Comparison of ENCODE assay signal across 8 mouse cellular contexts in the genomic region with DNA sequence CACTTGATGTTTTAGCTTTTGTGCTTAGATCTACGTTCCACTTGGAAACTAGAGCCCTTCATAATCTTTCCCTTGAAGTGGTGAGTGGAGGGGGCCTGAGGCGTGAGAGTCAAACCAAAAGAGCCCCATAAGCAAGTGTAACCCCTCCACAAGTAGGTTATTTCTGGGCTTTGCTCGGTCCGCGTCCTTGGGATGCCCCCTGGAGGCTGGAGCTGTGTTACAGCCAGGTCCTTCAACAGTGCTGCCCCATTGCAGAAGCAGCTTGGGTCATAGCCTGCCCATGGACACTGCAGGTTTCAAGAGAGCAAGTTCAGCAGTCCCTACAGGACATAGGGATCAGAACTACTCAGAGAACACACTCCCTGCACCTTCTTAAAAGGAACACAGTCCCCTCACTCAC. TPM values are rescaled to one million over a fixed set of nuclear protein-coding genes. Genes with fewer than 3 reads are reported as not detected.
DNase-seq lines count a peak whose midpoint lies in the region; ATAC-seq and TF ChIP-seq lines count a peak whose summit lies in the region.

No protein-coding gene starts in this region.

- TF ChIP-seq POLR2A in small intestine, adult 2 months (IDR thresholded peaks at IDR 0.05; ENCODE audit: low read depth, low read length) = no peak

- H3K27ac ChIP-seq in lung, embryonic 16.5 days (ENCODE audit: low read length) = no peak overlapping the region
- H3K27ac ChIP-seq in small intestine, adult 2 months (ENCODE audit: insufficient read depth, low read depth, low read length) = no peak overlapping the region

- H3K9me3 ChIP-seq in lung, embryonic 16.5 days (ENCODE audit: control insufficient read depth, low read length) = no peaks in the 10 kb centered on the region

- H3K4me1 ChIP-seq in lung, embryonic 16.5 days (replicated peaks; ENCODE audit: control insufficient read depth, insufficient read depth, low read length) = no peaks in the 10 kb centered on the region
- H3K4me1 ChIP-seq in small intestine, adult 2 months (ENCODE audit: control insufficient read depth, insufficient read depth, insufficient read length, low read length) = peaks cover 8% of the 10 kb centered on the region; the same call in 1 of the 2 replicates

- DNase-seq in cerebellum, adult 11 months = peak; percentile 15
- DNase-seq in urinary bladder, postnatal 14 days (ENCODE audit: low spot score) = peak; percentile 52
- DNase-seq in urinary bladder, adult 18-20 months (ENCODE audit: low spot score in 2 of 2) = no peak
- peak; percentile 49 to 55 for DNase-seq in gastrocnemius, adult 8-10 months (ENCODE audit: low spot score in 2 of 2)
- DNase-seq in kidney, postnatal 14 days = peak; percentile 56

- WGBS in lung, embryonic 16.5 days = 13% methylated on average over 5 of the region's 5 CpGs
- 21% methylated on average over 5 of the region's 5 CpGs for WGBS in small intestine, adult 2 months

- no peak overlapping the region for H3K9ac ChIP-seq in lung, embryonic 16.5 days (ENCODE audit: low read length)

- H3K36me3 ChIP-seq in lung, embryonic 16.5 days (ENCODE audit: control insufficient read depth, insufficient read depth, low read length) = no peaks in the 10 kb centered on the region
- no peaks in the 10 kb centered on the region for H3K36me3 ChIP-seq in small intestine, adult 2 months (ENCODE audit: control insufficient read depth, insufficient read depth, low read length)

- H3K4me2 ChIP-seq in lung, embryonic 16.5 days (ENCODE audit: low read depth, low read length) = no peak overlapping the region

- TF ChIP-seq CTCF in small intestine, adult 2 months (IDR thresholded peaks at IDR 0.05; ENCODE audit: extremely low read depth, insufficient read length, insufficient replicate concordance, low read depth, low read length) = peak; percentile 68; the same call in 1 of the 2 replicates

- no peaks in the 10 kb centered on the region for H3K27me3 ChIP-seq in lung, embryonic 16.5 days (ENCODE audit: control insufficient read depth, insufficient read depth, low read depth, low read length)
- H3K27me3 ChIP-seq in small intestine, adult 2 months (ENCODE audit: control insufficient read depth, insufficient read depth, low read length) = no peaks in the 10 kb centered on the region

- no peak for ATAC-seq in cerebellum, adult (ENCODE audit: insufficient number of reproducible peaks, low FRiP score, low TSS enrichment)
- ATAC-seq in lung, embryonic 16.5 days (ENCODE audit: low read depth) = peak; percentile 67

- H3K4me3 ChIP-seq in lung, embryonic 16.5 days (ENCODE audit: low read length) = no peak overlapping the region
- H3K4me3 ChIP-seq in small intestine, adult 2 months (ENCODE audit: low read depth, low read length) = no peak overlapping the region

RNA-seq across cellular contexts. Expression of a gene that starts 11.0 kb away (rescaled TPM):
- total RNA-seq in gastrocnemius, adult 8-10 months (2022) = 10 to 100 TPM; 49.2 to 54.3 (median 50.0) TPM
- polyA plus RNA-seq in lung, embryonic 16.5 days (2015; fragmentation: Nextera tagmentation; extraction: Ambion mirVana) = 60.8 and 65.7 TPM in 2 replicates
- 12.4 and 19.5 TPM in 2 replicates for polyA plus RNA-seq in small intestine, adult 2 months (2012; rRNA removed)

RNA-seq across cellular contexts. Expression of a gene that starts 59.0 kb away (rescaled TPM):
- total RNA-seq in gastrocnemius, adult 8-10 months (2022) = 1 to 10 TPM; 8.3 to 9.8 (median 9.1) TPM
- polyA plus RNA-seq in lung, embryonic 16.5 days (2015; fragmentation: Nextera tagmentation; extraction: Ambion mirVana) = 16.7 and 19.0 TPM in 2 replicates
- 20.9 and 30.2 TPM in 2 replicates for polyA plus RNA-seq in small intestine, adult 2 months (2012; rRNA removed)

RNA-seq across cellular contexts. Expression of a gene that starts 59.5 kb away (rescaled TPM):
- 10 to 100 TPM; 10.7 to 19.5 (median 15.8) TPM for total RNA-seq in gastrocnemius, adult 8-10 months (2022)
- 8.6 and 9.4 TPM in 2 replicates for polyA plus RNA-seq in lung, embryonic 16.5 days (2015; fragmentation: Nextera tagmentation; extraction: Ambion mirVana)
- 12.1 and 23.5 TPM in 2 replicates for polyA plus RNA-seq in small intestine, adult 2 months (2012; rRNA removed)

Comparison
In these comparisons a context has a peak if more than half of its experiments do, and no peak if none do; other contexts are left out.
1. DNase-seq: peak in cerebellum, adult 11 months (single experiment), urinary bladder, postnatal 14 days (single experiment), gastrocnemius, adult 8-10 months (2 of 2) and kidney, postnatal 14 days (single experiment); none in urinary bladder, adult 18-20 months (0 of 2).